Mouse (Mus musculus): ENCODE measurements around the gene Myo1g.

DNA sequence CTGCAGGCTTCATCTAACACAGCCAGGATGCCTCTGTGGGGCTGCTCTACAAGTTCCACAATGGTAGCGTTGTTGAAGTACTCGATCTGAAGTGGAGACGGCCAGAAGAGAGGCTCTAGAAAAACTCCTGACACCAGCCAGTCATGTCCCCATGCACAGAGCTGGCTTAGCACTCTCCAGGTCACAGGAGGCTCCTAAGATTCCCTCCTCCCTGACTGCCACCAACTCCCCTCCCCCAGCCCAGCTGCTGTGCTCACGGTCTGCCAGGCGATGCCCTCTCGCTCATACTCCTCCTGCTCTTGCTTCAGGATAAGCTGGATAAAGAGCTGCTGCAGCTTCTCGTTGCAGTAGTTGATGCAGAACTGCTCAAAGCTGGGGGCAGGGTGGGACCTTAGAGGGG is 5.9 kb downstream of the Myo1g start:
- TF ChIP-seq POLR2A (IDR thresholded peaks at IDR 0.05; ENCODE audit: low read depth, low read length) (no peak), CTCF (IDR thresholded peaks at IDR 0.05; ENCODE audit: extremely low read depth, insufficient read depth, insufficient read length, insufficient replicate concordance) (no peak)
